Comparison of ENCODE assay signal across 20 mouse cellular contexts in genomic region chr17:83359934-83360333, GRCm38 (mm10).
"Had no signal": no experiment of that assay in that cellular context is flagged by ENCODE, and none has a peak within 500 bp of the region (broad histone marks: within the 10 kb centered on the region; RNA-seq: fewer than 3 reads in every experiment).

No protein-coding gene starts in this region.

- H3K27me3 ChIP-seq: limb, embryonic 13.5 days; liver, embryonic 12.5 days; liver, embryonic 15.5 days had no signal

- H3K27ac ChIP-seq: layer of hippocampus, adult 2 months; limb, embryonic 10.5 days; limb, embryonic 13.5 days; liver, embryonic 12.5 days; liver, embryonic 15.5 days; stomach, postnatal 0 days had no signal

- DNase-seq: kidney, adult 18-20 months; kidney, adult 9 months; kidney, postnatal 14 days; layer of hippocampus, adult 9-11 months; liver; lung, embryonic 14.5 days; lung, postnatal 4 days; midbrain, embryonic 14.5 days; right cerebral cortex, postnatal 14 days; right cerebral cortex, postnatal 4 days; thymus, adult 2 months; thymus, postnatal 14 days; thymus, postnatal 4 days had no signal

- H3K9me3 ChIP-seq: limb, embryonic 10.5 days; limb, embryonic 13.5 days; liver, embryonic 12.5 days; liver, embryonic 15.5 days had no signal

- H3K36me3 ChIP-seq: limb, embryonic 10.5 days; limb, embryonic 13.5 days; liver, embryonic 12.5 days; liver, embryonic 15.5 days had no signal

- ATAC-seq: liver, embryonic 12.5 days had no signal

- H3K4me2 ChIP-seq: limb, embryonic 13.5 days; liver, embryonic 12.5 days; liver, embryonic 15.5 days; lung, embryonic 14.5 days; midbrain, embryonic 11.5 days had no signal

- H3K9ac ChIP-seq: limb, embryonic 13.5 days; liver, embryonic 12.5 days; liver, embryonic 15.5 days; lung, embryonic 14.5 days had no signal

- H3K4me3 ChIP-seq: layer of hippocampus, adult 2 months; limb, embryonic 10.5 days; limb, embryonic 13.5 days; liver, embryonic 12.5 days; liver, embryonic 15.5 days had no signal
